Mouse (Mus musculus) Patski (cell line): ENCODE results near the gene Xxylt1. TPM values are rescaled to one million over a fixed set of nuclear protein-coding genes. Genes with fewer than 3 reads are reported as not detected.

Experiments
- ATAC-seq: fragments of 100-300 bp; one replicate; pipeline ENCODE4 v1.8.0; 2021
- CTCF ChIA-PET: fragments of 350-600 bp; sonication (Branson Sonifier 250); formaldehyde crosslinking; loops from one replicate; lab custom pipeline; 2022; ENCODE audit warnings: inconsistent platforms; lab: Charles Lee
- POLR2A ChIA-PET: fragments of 350-600 bp; sonication (Branson Sonifier 250); formaldehyde crosslinking; loops from one replicate; lab custom pipeline; 2022; ENCODE audit warnings: antibody characterized with exemption, inconsistent platforms; lab: Charles Lee
- DNase-seq: peaks from one replicate; pipeline ENCODE4 v3.0.0-alpha.2; 2011; ENCODE audit warnings: low read depth, low spot score
- H3K27me3 ChIP-seq: fragments of 371-371 bp; one replicate; pipeline ENCODE4 v1.5.1; 2021
- CTCF ChIP-seq: fragments of 100-300 bp; IDR thresholded peaks from one replicate; pipeline ENCODE4 v1.5.1; 2021
- in situ Hi-C: fragments of 300-500 bp; cut with MboI; formaldehyde crosslinking; loops from 3 replicates; pipeline ENCODE4 v1.11.1; 2018; ENCODE audit warnings: low pct_unique_long_range_greater_than_20kb, mixed read lengths
- polyA plus RNA-seq: library from polyadenylated mRNA; unstranded; gene quantifications from one replicate; pipeline ENCODE4 v1.2.3, GENCODE M21; 2021

The Xxylt1 gene
- polyA plus RNA-seq: 27.6 TPM

GRCm38 (mm10) chr16:31081125-31081664, at the start of gene Xxylt1:
Gene Xxylt1 (minus strand): TSS chr16:31081432.
- TF ChIP-seq CTCF: no peak
- H3K27me3 ChIP-seq: no peaks in the 10 kb centered on the region
- ChIA-PET POLR2A (interaction anchor here (1.0 kb wide), 1 partner anchor 14 kb away, joined by 3 read pairs; no protein-coding TSS in a partner anchor), CTCF (interaction anchor here (1.6 to 4.1 kb wide), 4 partner anchors 10 to 324 kb away, joined by 4 to 24 read pairs (median 6); no protein-coding TSS in a partner anchor)
- in situ Hi-C loops: loop anchor here (5.0 kb wide), 1 partner anchor 271 kb away; no protein-coding TSS in a partner anchor
- DNase-seq: peak; percentile 46
- peak; percentile 94 for ATAC-seq

- in situ Hi-C loops: loop anchor here (25.0 kb wide), 1 partner anchor 1809 kb away; no protein-coding TSS in a partner anchor
- ATAC-seq (no peak), DNase-seq (no peak)
- ChIA-PET CTCF (interaction anchor here (1.4 kb wide), 1 partner anchor 18 kb away, joined by 3 read pairs; no protein-coding TSS in a partner anchor), POLR2A (no interaction called here)
- TF ChIP-seq CTCF: no peak
- no peaks in the 10 kb centered on the region for H3K27me3 ChIP-seq
Observed at GRCm38 (mm10) chr16:31128116-31128515, 46.9 kb upstream of the Xxylt1 start.

GRCm38 (mm10) chr16:31124991-31125390, 43.8 kb upstream of the Xxylt1 start:
- no peaks in the 10 kb centered on the region for H3K27me3 ChIP-seq
- DNase-seq (no peak), ATAC-seq (no peak)
- in situ Hi-C loops: loop anchor here (25.0 kb wide), 1 partner anchor 1812 kb away; no protein-coding TSS in a partner anchor
- no peak for TF ChIP-seq CTCF
- ChIA-PET POLR2A (no interaction called here), CTCF (no interaction called here)

- in situ Hi-C loops: no loop called here
- no peaks in the 10 kb centered on the region for H3K27me3 ChIP-seq
- ChIA-PET CTCF (no interaction called here), POLR2A (no interaction called here)
- DNase-seq: no peak
- no peak for TF ChIP-seq CTCF
- no peak for ATAC-seq
Observed at GRCm38 (mm10) chr16:31121612-31122011, 40.4 kb upstream of the Xxylt1 start.

- POLR2A ChIA-PET: no interaction called here
- TF ChIP-seq CTCF: no peak
- DNase-seq (no peak), ATAC-seq (no peak)
- in situ Hi-C loops: no loop called here
- no peaks in the 10 kb centered on the region for H3K27me3 ChIP-seq
- CTCF ChIA-PET: no interaction called here
Observed at GRCm38 (mm10) chr16:31113596-31113995, 32.4 kb upstream of the Xxylt1 start.

GRCm38 (mm10) chr16:31101352-31101751, 20.1 kb upstream of the Xxylt1 start:
- no peak for DNase-seq
- TF ChIP-seq CTCF: no peak
- no peaks in the 10 kb centered on the region for H3K27me3 ChIP-seq
- no peak for ATAC-seq
- ChIA-PET CTCF (no interaction called here), POLR2A (no interaction called here)
- in situ Hi-C loops: no loop called here

GRCm38 (mm10) chr16:31099906-31100305, 18.7 kb upstream of the Xxylt1 start:
- POLR2A ChIA-PET: no interaction called here
- in situ Hi-C loops: no loop called here
- CTCF ChIA-PET: no interaction called here
- no peaks in the 10 kb centered on the region for H3K27me3 ChIP-seq
- TF ChIP-seq CTCF: no peak
- ATAC-seq (no peak), DNase-seq (no peak)

- H3K27me3 ChIP-seq: no peaks in the 10 kb centered on the region
- ChIA-PET POLR2A (no interaction called here), CTCF (interaction anchor here (0.7 kb wide), 1 partner anchor 14 kb away, joined by 3 read pairs; no protein-coding TSS in a partner anchor)
- in situ Hi-C loops: no loop called here
- ATAC-seq (no peak), DNase-seq (no peak)
- no peak for TF ChIP-seq CTCF
Observed at GRCm38 (mm10) chr16:31094036-31094435, 12.8 kb upstream of the Xxylt1 start.

- no peak for TF ChIP-seq CTCF
- no peaks in the 10 kb centered on the region for H3K27me3 ChIP-seq
- in situ Hi-C loops: no loop called here
- no peak for ATAC-seq
- POLR2A ChIA-PET: no interaction called here
- CTCF ChIA-PET: interaction anchor here (0.7 kb wide), 1 partner anchor 14 kb away, joined by 3 read pairs; no protein-coding TSS in a partner anchor
- DNase-seq: no peak
Observed at GRCm38 (mm10) chr16:31093186-31093585, 12.0 kb upstream of the Xxylt1 start.

- in situ Hi-C loops: loop anchor here (5.0 kb wide), 1 partner anchor 270 kb away; no protein-coding TSS in a partner anchor
- POLR2A ChIA-PET: no interaction called here
Observed at GRCm38 (mm10) chr16:31081891-31082290, 659 bp upstream of the Xxylt1 start.

GRCm38 (mm10) chr16:31080573-31081051, 620 bp downstream of the Xxylt1 start:
- TF ChIP-seq CTCF: no peak
- POLR2A ChIA-PET: interaction anchor here (0.5 to 1.2 kb wide), 4 partner anchors 9 to 490 kb away, joined by 3 read pairs; no protein-coding TSS in a partner anchor
- no peaks in the 10 kb centered on the region for H3K27me3 ChIP-seq
- in situ Hi-C loops: loop anchor here (5.0 kb wide), 1 partner anchor 272 kb away; no protein-coding TSS in a partner anchor
- DNase-seq (no peak), ATAC-seq (peak; percentile 66)
- CTCF ChIA-PET: interaction anchor here (0.6 to 4.1 kb wide), 7 partner anchors 9 to 694 kb away, joined by 3 to 24 read pairs (median 4); no protein-coding TSS in a partner anchor

More at GRCm38 (mm10) chr16:31081891-31082290, 659 bp upstream of the Xxylt1 start:
- CTCF ChIA-PET: interaction anchor here (1.6 to 4.1 kb wide), 3 partner anchors 11 to 323 kb away, joined by 5 to 24 read pairs (median 6); no protein-coding TSS in a partner anchor
- TF ChIP-seq CTCF: no peak
- no peaks in the 10 kb centered on the region for H3K27me3 ChIP-seq
- no peak for DNase-seq
- no peak for ATAC-seq
